Mouse (Mus musculus): ENCODE measurements around the gene C2cd4c. TPM values are rescaled to one million over a fixed set of nuclear protein-coding genes. Genes with fewer than 3 reads are reported as not detected.

The C2cd4c gene
- polyA plus RNA-seq, 1 experiment from 2014 or later = 0.03 TPM

- Histone ChIP-seq H3K27ac (no peak overlapping the region), H3K27me3 (peaks cover 7% of the 10 kb centered on the region; the same call in 1 of the 2 replicates), H3K9ac (no peak overlapping the region), H3K4me2 (replicated peaks) (peak overlapping the region; percentile 88), H3K4me1 (peaks cover 21% of the 10 kb centered on the region), H3K36me3 (no peaks in the 10 kb centered on the region), H3K9me3 (no peaks in the 10 kb centered on the region), H3K4me3 (peak overlapping the region; percentile 88; the same call in 1 of the 2 replicates)
- WGBS = 82% methylated on average over 8 of the region's 8 CpGs
- no peak for ATAC-seq (ENCODE audit: insufficient number of reproducible peaks, insufficient read depth, low FRiP score, low TSS enrichment)
Observed at GRCm38 (mm10) chr10:79636287-79636686, 22.5 kb upstream of the C2cd4c start.

- no peak overlapping the region for H3K27ac ChIP-seq
- H3K4me1 ChIP-seq = peaks cover 12% of the 10 kb centered on the region
- H3K27me3 ChIP-seq = no peaks in the 10 kb centered on the region; the same call in 1 of the 2 replicates
- 81% methylated on average over 17 of the region's 17 CpGs for WGBS
- H3K36me3 ChIP-seq = no peaks in the 10 kb centered on the region
- no peak overlapping the region for H3K4me3 ChIP-seq
- H3K9me3 ChIP-seq = no peaks in the 10 kb centered on the region
- no peak overlapping the region for H3K9ac ChIP-seq
- H3K4me2 ChIP-seq (replicated peaks) = no peak overlapping the region
- no peak for ATAC-seq (ENCODE audit: insufficient number of reproducible peaks, insufficient read depth, low FRiP score, low TSS enrichment)
Observed at GRCm38 (mm10) chr10:79633006-79633777, 19.4 kb upstream of the C2cd4c start.

- Histone ChIP-seq H3K27me3 (no peaks in the 10 kb centered on the region; the same call in 1 of the 2 replicates), H3K9ac (no peak overlapping the region), H3K9me3 (no peaks in the 10 kb centered on the region), H3K36me3 (0 out of 2 replicates have a peak, but pooled peaks cover 7% of the 10 kb centered on the region), H3K4me1 (peaks cover 4% of the 10 kb centered on the region; the same call in 1 of the 2 replicates), H3K27ac (no peak overlapping the region), H3K4me2 (replicated peaks) (no peak overlapping the region), H3K4me3 (no peak overlapping the region)
- 85% methylated on average over 4 of the region's 4 CpGs for WGBS
- ATAC-seq (ENCODE audit: insufficient number of reproducible peaks, insufficient read depth, low FRiP score, low TSS enrichment) = no peak
Observed at GRCm38 (mm10) chr10:79631432-79631831, 17.6 kb upstream of the C2cd4c start.

GRCm38 (mm10) chr10:79628377-79628776 is 14.6 kb upstream of the C2cd4c start:
- 0 out of 2 replicates have a peak, but pooled peaks cover 13% of the 10 kb centered on the region for H3K36me3 ChIP-seq
- no peak overlapping the region for H3K27ac ChIP-seq
- no peaks in the 10 kb centered on the region; the same call in 1 of the 2 replicates for H3K27me3 ChIP-seq
- no peaks in the 10 kb centered on the region for H3K9me3 ChIP-seq
- H3K4me2 ChIP-seq (replicated peaks) = no peak overlapping the region
- H3K4me1 ChIP-seq = peaks cover 3% of the 10 kb centered on the region; the same call in 1 of the 2 replicates
- no peak overlapping the region for H3K4me3 ChIP-seq
- no peak for ATAC-seq (ENCODE audit: insufficient number of reproducible peaks, insufficient read depth, low FRiP score, low TSS enrichment)
- no peak overlapping the region for H3K9ac ChIP-seq
- 88% methylated on average over 5 of the region's 5 CpGs for WGBS

GRCm38 (mm10) chr10:79626156-79626555 is 12.3 kb upstream of the C2cd4c start:
- no peak for ATAC-seq (ENCODE audit: insufficient number of reproducible peaks, insufficient read depth, low FRiP score, low TSS enrichment)
- H3K9me3 ChIP-seq = no peaks in the 10 kb centered on the region
- 0 out of 2 replicates have a peak, but pooled peaks cover 13% of the 10 kb centered on the region for H3K36me3 ChIP-seq
- no peak overlapping the region for H3K4me2 ChIP-seq (replicated peaks)
- no peak overlapping the region for H3K27ac ChIP-seq
- no peak overlapping the region for H3K9ac ChIP-seq
- H3K27me3 ChIP-seq = no peaks in the 10 kb centered on the region; the same call in 1 of the 2 replicates
- H3K4me3 ChIP-seq = no peak overlapping the region
- 85% methylated on average over 10 of the region's 10 CpGs for WGBS
- no peaks in the 10 kb centered on the region for H3K4me1 ChIP-seq

GRCm38 (mm10) chr10:79625398-79625797 is 11.6 kb upstream of the C2cd4c start:
- Histone ChIP-seq H3K4me3 (no peak overlapping the region), H3K9me3 (no peaks in the 10 kb centered on the region), H3K9ac (no peak overlapping the region), H3K27ac (no peak overlapping the region), H3K27me3 (no peaks in the 10 kb centered on the region; the same call in 1 of the 2 replicates), H3K4me1 (no peaks in the 10 kb centered on the region), H3K36me3 (0 out of 2 replicates have a peak, but pooled peaks cover 13% of the 10 kb centered on the region), H3K4me2 (replicated peaks) (no peak overlapping the region)
- no peak for ATAC-seq (ENCODE audit: insufficient number of reproducible peaks, insufficient read depth, low FRiP score, low TSS enrichment)
- WGBS = 77% methylated on average over 9 of the region's 9 CpGs

GRCm38 (mm10) chr10:79623950-79624349 is 10.1 kb upstream of the C2cd4c start:
- H3K36me3 ChIP-seq = peaks cover 18% of the 10 kb centered on the region; the same call in 1 of the 2 replicates
- H3K9ac ChIP-seq = no peak overlapping the region
- ATAC-seq (ENCODE audit: insufficient number of reproducible peaks, insufficient read depth, low FRiP score, low TSS enrichment) = no peak
- no peak overlapping the region for H3K4me2 ChIP-seq (replicated peaks)
- no peaks in the 10 kb centered on the region; the same call in 1 of the 2 replicates for H3K27me3 ChIP-seq
- H3K4me3 ChIP-seq = no peak overlapping the region
- H3K4me1 ChIP-seq = no peaks in the 10 kb centered on the region
- 67% methylated on average over 12 of the region's 12 CpGs for WGBS
- H3K27ac ChIP-seq = no peak overlapping the region
- H3K9me3 ChIP-seq = no peaks in the 10 kb centered on the region

- Histone ChIP-seq H3K4me2 (replicated peaks) (no peak overlapping the region), H3K9ac (no peak overlapping the region), H3K4me3 (no peak overlapping the region), H3K36me3 (peaks cover 6% of the 10 kb centered on the region; the same call in 1 of the 2 replicates), H3K27ac (no peak overlapping the region), H3K27me3 (peaks cover 28% of the 10 kb centered on the region), H3K9me3 (no peaks in the 10 kb centered on the region), H3K4me1 (peaks cover 19% of the 10 kb centered on the region)
- no peak for ATAC-seq (ENCODE audit: insufficient number of reproducible peaks, insufficient read depth, low FRiP score, low TSS enrichment)
- WGBS = 91% methylated on average over 5 of the region's 5 CpGs
Observed at GRCm38 (mm10) chr10:79616376-79616775, 2.6 kb upstream of the C2cd4c start.

GRCm38 (mm10) chr10:79615860-79616259 is 2.0 kb upstream of the C2cd4c start:
- peaks cover 6% of the 10 kb centered on the region; the same call in 1 of the 2 replicates for H3K36me3 ChIP-seq
- no peak overlapping the region for H3K4me2 ChIP-seq (replicated peaks)
- no peak overlapping the region for H3K4me3 ChIP-seq
- H3K9ac ChIP-seq = no peak overlapping the region
- peaks cover 31% of the 10 kb centered on the region for H3K27me3 ChIP-seq
- no peak for ATAC-seq (ENCODE audit: insufficient number of reproducible peaks, insufficient read depth, low FRiP score, low TSS enrichment)
- H3K4me1 ChIP-seq = peaks cover 19% of the 10 kb centered on the region
- WGBS = 15% methylated on average over 8 of the region's 8 CpGs
- H3K9me3 ChIP-seq = no peaks in the 10 kb centered on the region
- no peak overlapping the region for H3K27ac ChIP-seq

- Histone ChIP-seq H3K36me3 (peaks cover under 1% of the 10 kb centered on the region; the same call in 1 of the 2 replicates), H3K4me2 (replicated peaks) (peak overlapping the region; percentile 98), H3K27me3 (peaks cover 38% of the 10 kb centered on the region), H3K4me3 (peak overlapping the region; percentile 54), H3K4me1 (peaks cover 19% of the 10 kb centered on the region), H3K9ac (no peak overlapping the region), H3K27ac (no peak overlapping the region), H3K9me3 (no peaks in the 10 kb centered on the region)
- WGBS = 80% methylated on average over 1 of the region's 1 CpGs
- ATAC-seq (ENCODE audit: insufficient number of reproducible peaks, insufficient read depth, low FRiP score, low TSS enrichment) = peak; percentile 49
Observed at GRCm38 (mm10) chr10:79614305-79614643, 449 bp upstream of the C2cd4c start.

- ATAC-seq (ENCODE audit: insufficient number of reproducible peaks, insufficient read depth, low FRiP score, low TSS enrichment) = no peak
- 9% methylated on average over 51 of the region's 51 CpGs for WGBS
Observed at GRCm38 (mm10) chr10:79612192-79613135, 1.4 kb downstream of the C2cd4c start.

More at GRCm38 (mm10) chr10:79612192-79613135, 1.4 kb downstream of the C2cd4c start:
- H3K4me3 ChIP-seq = peak overlapping the region; percentile 7
- no peak overlapping the region for H3K27ac ChIP-seq
- peaks cover 42% of the 10 kb centered on the region for H3K27me3 ChIP-seq
- no peaks in the 10 kb centered on the region for H3K9me3 ChIP-seq
- H3K36me3 ChIP-seq = no peaks in the 10 kb centered on the region
- peaks cover 19% of the 10 kb centered on the region for H3K4me1 ChIP-seq
- no peak overlapping the region for H3K9ac ChIP-seq
- H3K4me2 ChIP-seq (replicated peaks) = peak overlapping the region; percentile 31

All from embryonic facial prominence, embryonic 12.5 days (tissue).